Mouse (Mus musculus) right cerebral cortex, postnatal 10 days (tissue): ENCODE results near the gene Plcg2.
A peak's percentile ranks its signal among the peaks of the same experiment; 100 is the strongest.

ENCODE experiments used
- DNase-seq, 2 experiments: peaks; one replicate each; pipeline ENCODE4 v3.0.0; 2021; ENCODE audit warnings: low spot score in 2 of 2

Plcg2 gene

DNA sequence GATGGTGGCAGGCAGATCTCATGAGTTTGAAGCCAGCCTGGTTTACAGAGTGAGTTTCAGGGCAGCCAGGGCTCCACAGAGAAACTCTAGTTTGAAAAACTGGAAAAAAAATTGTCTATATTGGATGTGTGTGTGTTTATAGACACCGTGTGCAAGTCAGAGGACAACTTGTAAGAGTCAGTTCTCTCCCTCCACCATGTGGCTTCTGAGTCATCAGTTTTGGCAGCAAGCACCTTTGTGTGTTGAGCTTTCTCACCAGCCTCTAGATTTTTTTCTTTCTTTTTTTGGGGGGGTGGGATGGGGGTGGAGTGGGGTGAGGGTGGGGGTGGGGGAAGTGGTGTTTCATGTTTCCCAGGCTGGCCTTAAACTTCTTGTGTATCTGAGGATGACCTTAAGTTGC lies 12.8 kb upstream of the Plcg2 start:
- no peak for DNase-seq

- no peak for DNase-seq
These were observed 9.7 kb upstream of the Plcg2 start for GRCm38 (mm10) chr8:117488246-117489005.

DNA sequence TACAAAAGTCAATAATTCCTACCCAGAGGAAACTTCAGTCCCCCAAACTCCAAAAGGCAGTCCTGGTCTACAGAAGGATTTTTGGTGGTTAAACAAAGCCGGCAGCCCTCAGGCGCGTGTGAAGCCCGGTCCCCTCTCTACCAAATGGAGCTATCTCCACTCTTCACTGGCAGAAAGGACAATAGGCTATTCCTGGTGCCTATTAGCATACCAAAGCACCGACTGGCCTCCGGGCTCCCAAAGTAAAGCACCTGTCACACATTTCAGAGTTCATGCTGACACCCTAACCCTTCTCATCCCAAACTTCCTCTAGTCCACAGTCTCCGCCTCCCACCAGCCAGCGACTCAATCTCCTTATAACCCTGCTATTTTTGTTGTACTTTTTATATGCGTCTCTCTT lies 4.5 kb upstream of the Plcg2 start:
- DNase-seq, result no peak

DNA sequence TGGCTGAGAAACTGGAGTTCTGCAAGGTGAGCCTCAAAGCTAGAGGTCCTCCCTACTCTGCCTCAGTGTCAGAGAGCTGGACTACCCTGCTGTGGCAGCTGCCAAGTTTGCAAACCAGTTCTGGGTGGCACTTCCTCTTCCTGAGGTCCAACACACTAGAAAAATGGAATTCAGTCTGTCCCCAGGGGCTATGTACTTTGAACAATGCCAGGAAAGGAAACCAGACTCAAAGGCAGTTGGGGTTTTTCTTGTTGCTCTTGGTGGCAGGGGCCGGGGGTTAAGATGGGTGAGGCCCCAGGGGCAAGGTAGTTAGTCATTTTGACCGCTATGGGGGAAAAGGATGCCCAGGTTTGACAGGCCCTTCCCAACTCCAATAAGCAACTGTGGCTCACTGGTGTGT lies 3.2 kb upstream of the Plcg2 start:
- DNase-seq, result no peak

DNA sequence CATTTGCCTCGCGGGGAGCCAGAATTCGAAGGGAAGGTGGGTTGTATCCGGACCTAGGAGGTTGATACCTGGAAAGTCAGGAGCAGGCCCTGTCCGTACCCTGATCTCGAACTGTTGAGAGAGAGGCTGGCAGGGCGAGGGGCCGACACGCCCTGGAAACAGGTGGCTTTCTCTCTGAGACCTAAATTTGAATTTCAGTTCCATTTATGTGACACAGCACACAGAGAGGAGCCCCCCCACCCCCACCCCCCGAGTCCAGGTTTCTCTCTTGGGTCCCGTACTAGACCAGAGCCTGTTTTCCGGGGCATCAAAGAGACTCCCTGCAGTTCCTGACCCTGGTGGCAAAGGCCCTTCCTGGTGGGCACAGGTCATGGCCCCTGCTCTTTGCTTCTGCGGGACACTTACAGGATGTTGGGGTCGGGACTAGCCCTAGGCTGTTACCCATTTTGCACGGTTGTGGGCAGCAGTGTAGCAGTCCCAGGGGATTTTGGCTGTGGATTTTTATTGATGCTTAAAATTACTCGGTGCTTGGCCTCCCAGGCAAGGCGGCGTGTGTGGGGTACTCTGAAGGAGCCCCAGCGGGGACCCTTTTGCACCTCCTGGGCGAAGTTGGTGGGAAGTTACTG lies 937 bp downstream of the Plcg2 start:
- no peak for DNase-seq

GRCm38 (mm10) chr8:117500232-117500823 lies 2.2 kb downstream of the Plcg2 start:
- no peak for DNase-seq

- DNase-seq, result no peak
These were observed 3.2 kb downstream of the Plcg2 start for GRCm38 (mm10) chr8:117501323-117501722.

GRCm38 (mm10) chr8:117503405-117504069 lies 5.4 kb downstream of the Plcg2 start:
- DNase-seq, result no peak

DNA sequence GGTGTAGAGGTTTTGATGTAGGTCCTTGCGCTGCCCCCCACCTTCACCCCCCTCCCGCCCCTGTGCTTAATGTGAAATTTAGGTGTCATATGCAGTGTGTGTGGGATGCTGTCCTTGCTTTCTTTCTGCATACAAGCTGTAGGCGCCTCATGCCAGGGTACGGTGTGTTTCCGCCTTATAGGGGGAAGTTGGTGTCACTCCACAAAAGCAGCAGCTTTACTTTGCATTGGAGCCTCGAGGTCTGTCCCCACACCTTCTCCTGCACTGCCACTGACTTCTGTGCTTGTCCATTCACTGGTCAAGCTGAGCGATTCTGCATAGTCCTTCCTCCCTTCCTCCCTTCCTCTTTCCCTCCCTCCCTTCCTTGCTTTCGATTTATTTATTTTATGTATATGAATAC lies 9.6 kb downstream of the Plcg2 start:
- no peak for DNase-seq

GRCm38 (mm10) chr8:117516876-117517565 lies 18.9 kb downstream of the Plcg2 start:
- DNase-seq, result no peak

DNA sequence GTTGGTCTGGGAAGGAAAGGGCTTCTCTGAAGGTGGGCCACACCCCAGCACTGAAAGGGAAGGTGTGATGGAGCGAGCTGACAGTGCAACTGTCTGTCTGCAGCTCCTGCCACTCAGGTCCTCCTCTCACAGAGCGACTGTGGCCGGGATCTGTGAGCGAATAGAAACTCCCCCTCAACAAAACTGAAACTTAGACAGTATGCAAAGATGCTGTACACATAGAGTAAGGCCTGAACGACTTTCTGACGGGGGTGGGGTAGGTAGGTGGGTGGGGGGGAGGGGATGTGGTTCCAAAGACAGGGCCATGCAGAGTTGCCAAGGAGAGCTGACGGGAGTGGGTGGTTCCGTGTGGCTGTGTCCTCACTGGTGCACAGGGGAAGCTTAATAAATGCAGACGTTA lies 19.8 kb downstream of the Plcg2 start:
- no peak for DNase-seq

DNA sequence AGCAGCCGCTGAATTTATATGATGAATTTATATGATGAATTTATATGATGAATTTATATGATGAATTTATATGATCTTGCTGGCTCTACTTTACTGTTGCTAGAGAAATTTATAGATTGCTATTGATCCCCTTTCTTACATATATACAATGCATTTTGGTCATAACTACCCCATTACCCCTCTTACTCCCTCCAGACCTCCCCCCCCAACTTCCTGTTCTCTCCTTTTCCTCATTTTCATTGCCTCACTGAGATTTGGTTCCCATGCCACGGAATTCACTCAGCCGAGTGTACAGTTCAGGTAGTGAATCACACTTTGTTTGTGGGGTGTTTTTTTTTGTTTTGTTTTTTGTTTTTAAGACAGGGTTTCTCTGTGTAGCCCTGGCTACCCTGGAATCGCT lies 20.8 kb downstream of the Plcg2 start:
- DNase-seq, result no peak

GRCm38 (mm10) chr8:117526185-117526584 lies 28.1 kb downstream of the Plcg2 start:
- no peak for DNase-seq

DNA sequence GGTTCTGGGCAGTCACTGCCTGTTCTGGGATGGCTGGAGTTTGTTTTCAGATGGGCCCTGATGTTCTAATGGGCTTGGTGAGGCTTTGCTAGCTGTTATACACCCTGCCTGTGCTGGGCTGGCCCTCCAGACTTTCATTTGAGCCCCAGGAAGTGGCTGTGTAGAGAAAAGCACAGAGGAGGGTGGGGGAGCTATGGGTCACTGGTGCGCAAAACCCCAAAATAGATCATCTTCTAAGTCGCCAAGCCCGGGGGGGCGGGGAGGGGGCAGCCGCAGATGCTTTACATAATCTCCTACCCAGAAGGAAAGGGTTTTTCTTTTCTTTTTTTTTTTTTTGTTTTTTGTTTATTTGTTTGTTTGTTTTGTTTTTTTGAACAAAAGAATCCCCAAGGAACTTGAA lies 29.9 kb downstream of the Plcg2 start:
- no peak for DNase-seq

DNA sequence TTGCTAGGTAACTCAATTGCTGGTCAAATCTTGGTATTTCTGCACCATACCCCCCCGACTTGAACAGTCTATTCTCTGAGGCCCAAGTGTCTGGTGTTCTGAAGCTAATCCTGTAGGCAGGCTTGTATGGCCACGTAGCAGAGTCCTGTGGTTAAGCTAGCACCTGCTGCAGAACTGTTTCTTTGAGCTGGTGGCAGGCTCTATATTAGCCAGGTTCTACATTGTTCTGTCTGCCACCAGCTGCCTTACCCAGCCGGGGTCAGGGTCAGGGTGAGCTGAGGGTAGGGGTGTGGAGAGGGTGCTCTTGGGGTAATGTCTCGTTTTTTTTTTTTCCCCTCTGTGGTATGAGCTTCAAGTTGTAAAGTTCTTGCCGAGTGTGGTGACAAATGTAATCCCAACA lies 31.1 kb downstream of the Plcg2 start:
- DNase-seq, result no peak

DNA sequence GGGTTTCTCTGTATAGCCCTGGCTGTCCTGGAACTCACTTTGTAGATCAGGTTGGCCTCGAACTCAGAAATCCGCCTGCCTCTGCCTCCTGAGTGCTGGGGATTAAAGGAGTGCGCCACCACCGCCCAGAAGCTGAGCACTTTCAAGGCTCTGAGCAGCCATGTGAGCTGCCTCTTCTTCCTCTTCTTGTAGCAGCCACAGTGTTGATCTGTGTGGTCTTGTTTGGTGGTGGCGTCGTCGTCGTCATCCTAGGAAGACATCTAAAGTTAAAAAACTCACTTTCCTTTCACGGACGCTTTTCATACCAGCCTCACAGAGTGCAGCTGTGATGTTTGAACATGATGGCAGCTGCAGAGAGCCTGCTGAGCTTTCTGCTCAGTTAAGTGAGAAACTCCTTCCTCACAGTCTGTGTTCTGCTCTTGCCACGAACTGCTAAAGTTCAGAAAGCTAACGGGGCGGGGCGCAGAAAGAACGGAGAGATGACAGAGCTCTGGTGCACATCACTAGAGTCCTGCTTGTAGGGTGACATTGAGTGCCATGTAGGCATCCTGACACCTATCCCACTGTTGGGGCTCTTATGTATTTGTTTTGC lies 34.4 kb downstream of the Plcg2 start:
- DNase-seq, result no peak

DNA sequence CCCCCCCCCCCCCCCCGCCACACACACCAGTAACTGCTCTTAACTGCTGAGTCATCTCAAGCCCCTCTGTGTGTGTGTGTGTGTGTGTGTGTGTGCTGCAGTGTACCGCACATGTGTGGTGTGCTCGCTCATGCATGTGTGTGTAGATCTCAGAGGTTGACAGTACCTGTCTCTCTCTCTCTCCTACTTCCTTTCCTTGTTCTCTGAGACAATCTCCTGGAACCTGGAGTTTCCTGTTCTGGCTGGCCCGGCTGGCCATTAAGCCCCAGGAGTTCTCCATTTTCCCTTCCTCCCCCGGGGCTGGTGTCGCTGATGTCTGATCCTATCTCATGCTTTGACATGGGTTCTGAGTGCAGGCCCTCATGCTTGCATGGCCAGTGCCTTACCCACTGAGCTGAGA lies 38.8 kb downstream of the Plcg2 start:
- no peak for DNase-seq

DNA sequence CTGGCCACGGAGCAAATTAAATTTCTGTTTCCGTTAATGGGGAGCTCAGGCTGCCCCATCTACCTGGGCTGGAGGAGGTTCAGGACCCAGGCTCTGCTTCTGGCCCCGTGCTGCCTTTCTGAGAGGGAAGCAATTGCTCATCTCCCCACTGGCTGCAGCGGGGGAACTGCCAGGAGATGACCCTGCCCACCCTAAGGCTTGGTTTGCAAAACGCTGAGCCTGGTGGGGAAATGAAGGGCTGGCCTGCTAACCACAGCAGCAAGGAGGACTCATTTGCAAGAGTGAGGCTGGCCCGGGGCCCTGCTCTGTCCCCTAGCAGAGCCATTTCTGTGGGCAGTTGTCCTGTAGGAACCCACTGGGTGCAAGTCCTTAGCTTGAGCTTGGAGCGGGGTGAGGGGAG lies 39.7 kb downstream of the Plcg2 start:
- no peak for DNase-seq

DNA sequence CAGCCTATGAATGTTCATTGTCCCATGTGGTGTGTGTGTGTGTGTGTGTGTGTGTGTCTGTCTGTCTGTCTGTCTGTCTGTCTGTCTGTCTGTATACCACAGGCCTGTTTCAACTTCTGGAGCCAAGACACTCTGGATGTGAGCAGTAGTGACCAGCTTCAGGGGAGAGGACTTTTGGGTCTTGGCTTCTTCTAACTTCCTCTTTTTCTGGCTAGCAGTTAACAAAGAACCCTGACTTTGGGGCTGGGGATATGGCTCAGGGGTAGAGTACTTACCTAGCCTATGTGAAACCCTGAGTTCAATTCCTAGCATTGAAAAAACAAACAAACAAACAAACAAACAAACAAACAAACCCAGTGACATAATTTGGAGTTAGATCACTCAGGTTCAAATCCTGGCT lies 44.9 kb downstream of the Plcg2 start:
- no peak for DNase-seq

DNA sequence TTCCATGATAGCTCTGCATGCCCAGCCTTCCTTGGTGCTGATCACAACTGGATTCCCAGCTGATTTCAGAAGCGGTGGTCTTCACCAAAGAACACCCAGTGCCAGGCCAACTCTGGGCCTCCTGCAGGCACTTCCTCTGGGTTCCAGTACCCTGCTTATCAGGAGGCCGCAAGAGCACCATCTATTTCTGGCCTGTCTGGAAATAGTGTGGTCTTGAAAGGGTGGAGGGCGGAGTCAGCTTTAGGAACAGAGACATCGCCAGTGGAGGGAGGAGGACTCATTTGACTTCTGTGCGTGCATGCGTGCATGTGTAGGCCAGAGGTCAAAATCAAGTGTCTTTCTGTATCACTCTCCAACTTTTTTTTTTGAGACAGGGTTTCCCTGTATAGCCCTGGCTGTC lies 45.7 kb downstream of the Plcg2 start:
- DNase-seq, result peak; percentile 29 to 38

GRCm38 (mm10) chr8:117545043-117545442 lies 47.0 kb downstream of the Plcg2 start:
- DNase-seq, result no peak

- DNase-seq, result no peak
These were observed 48.3 kb downstream of the Plcg2 start for GRCm38 (mm10) chr8:117546386-117546785.
